Mouse (Mus musculus) left cerebral cortex, adult 8-10 months (tissue): ENCODE measurements at regions not wholly inside any gene's neighbourhood (a gene's known extent, or its start where the extent isn't known, plus 50 kb on each side); places are given as distances from the start of the nearest gene placed in this dataset.

Experiments
- DNase-seq, 2 experiments: peaks; one replicate each; pipeline ENCODE4 v3.0.0; 2022; ENCODE audit warnings: low spot score in 2 of 2

GRCm38 (mm10) chrX:58093245-58093644, 70.7 kb downstream of the Zic3 start:
- no peak for DNase-seq

- peak in 1 of 2 experiments; percentile 19 for DNase-seq
Measured at GRCm38 (mm10) chrX:58117761-58118426, 95.4 kb downstream of the Zic3 start.

GRCm38 (mm10) chrX:58155371-58156124, 133.0 kb downstream of the Zic3 start:
- no peak for DNase-seq

- no peak for DNase-seq
Measured at GRCm38 (mm10) chrX:58157361-58157760, 134.9 kb downstream of the Zic3 start.

GRCm38 (mm10) chrX:58166184-58166904, 143.8 kb downstream of the Zic3 start:
- DNase-seq: peak in 1 of 2 experiments; percentile 9

GRCm38 (mm10) chrX:58174326-58174725, 151.8 kb downstream of the Zic3 start:
- no peak for DNase-seq
